Mouse (Mus musculus): ENCODE measurements at regions not wholly inside any gene's neighbourhood (a gene's known extent, or its start where the extent isn't known, plus 50 kb on each side); places are given as distances from the start of the nearest gene placed in this dataset.

DNA sequence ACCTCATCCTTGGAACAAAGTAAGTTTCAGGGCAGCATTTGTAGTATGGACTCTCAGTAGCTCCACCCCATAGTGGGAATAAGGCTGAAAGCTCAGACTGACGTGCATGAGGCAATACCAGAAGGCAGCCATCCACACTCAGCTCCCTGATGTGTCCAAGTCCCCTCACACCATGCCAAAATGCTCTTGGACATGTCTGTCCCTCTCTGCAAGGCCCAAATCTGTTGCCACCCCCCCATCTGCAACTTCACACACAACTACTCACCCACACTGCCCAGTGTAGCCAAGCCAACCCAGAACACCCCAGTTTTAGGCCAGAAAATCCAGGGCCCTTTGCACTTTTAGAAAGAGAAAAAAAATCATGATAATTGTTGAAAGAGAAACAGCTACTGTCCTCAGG is 498.1 kb upstream of the Kdm8 start:
- intact Hi-C loops (cut with DNase I) = no loop called here
- DNase-seq (ENCODE audit: low spot score in 2 of 2) = no peak

- intact Hi-C loops (cut with DNase I) = no loop called here
These were observed 487.1 kb upstream of the Kdm8 start for GRCm38 (mm10) chr7:124957329-124957728.

DNA sequence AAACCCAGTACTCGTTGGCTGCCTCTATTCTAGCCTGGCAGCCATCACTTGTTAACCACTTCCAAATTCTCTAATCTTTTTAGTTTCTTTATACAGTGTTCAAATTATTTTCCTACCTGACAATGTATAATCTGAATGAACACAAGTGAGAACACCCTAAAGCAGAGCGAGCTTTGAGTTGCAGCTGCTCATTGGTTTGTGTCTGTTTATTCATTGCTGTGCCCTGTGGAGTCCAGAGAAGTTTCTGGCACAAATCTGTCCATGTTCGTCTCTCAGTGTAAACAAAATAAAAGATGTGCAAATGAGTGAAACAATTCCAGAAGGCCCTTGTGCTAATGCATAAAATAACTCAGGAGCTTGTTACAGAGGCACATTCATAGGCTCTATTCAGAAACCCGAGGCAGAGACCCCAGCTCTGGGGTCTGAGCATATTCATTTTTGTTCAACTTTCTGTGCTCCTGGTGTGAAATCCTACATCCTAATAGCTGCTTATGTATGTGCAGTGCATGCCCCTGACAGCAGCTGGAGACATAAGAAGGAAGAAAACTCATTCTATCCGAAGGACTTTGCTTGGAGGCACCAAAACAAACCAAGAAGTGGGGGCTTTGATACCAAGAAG is 469.5 kb upstream of the Kdm8 start:
- intact Hi-C loops (cut with DNase I) = no loop called here
- DNase-seq (ENCODE audit: low spot score in 2 of 2) = no peak

More at GRCm38 (mm10) chr7:124957329-124957728, 487.1 kb upstream of the Kdm8 start:
- DNase-seq (ENCODE audit: low spot score in 2 of 2) = peak in 1 of 2 experiments; percentile 13

DNA sequence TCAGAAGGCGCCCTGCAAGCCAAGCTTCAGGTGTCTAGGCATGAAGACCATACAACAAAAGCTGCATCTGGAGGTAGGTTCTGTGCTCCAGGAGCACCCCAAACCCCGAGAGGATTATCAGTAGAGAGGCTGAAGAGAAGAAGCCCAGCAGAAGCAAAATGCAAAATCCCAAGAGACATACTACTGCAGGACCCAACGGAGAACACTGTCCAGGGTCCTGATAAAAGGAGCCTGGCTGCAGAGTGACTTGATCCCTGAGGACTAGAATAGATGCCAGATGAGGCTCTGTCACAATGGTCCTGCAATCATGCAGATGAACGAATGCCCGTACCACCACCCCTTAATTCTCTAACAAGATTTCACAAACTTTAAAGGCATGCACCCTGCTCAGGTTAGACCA is 455.0 kb upstream of the Kdm8 start:
- intact Hi-C loops (cut with DNase I) = no loop called here

DNA sequence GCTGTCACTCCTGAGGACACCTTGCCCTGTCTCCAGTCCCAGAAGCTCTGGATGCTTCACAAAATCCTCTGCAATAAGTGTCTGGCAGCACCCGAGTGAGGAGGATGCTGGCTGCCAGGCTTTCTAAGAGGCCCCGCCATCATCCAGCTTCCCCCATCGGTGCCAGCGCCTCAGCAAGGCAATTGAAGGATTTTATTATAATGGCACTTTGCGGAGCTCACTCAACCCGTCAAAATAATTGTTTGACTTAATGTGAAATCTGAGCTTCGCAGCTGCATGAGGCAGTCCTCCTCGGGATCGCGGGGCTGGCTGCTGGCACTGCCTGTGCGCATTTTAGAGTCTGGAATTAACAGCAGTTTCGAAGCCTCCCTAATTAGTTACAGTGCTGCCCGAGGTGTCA is 453.8 kb upstream of the Kdm8 start:
- peak; percentile 22 to 30 for DNase-seq (ENCODE audit: low spot score in 2 of 2)
- intact Hi-C loops (cut with DNase I) = no loop called here

More for the DNA sequence above, 455.0 kb upstream of the Kdm8 start:
- no peak for DNase-seq (ENCODE audit: low spot score in 2 of 2)

GRCm38 (mm10) chr7:124996538-124996937 is 447.9 kb upstream of the Kdm8 start:
- peak in 1 of 2 experiments; percentile 9 for DNase-seq (ENCODE audit: low spot score in 2 of 2)
- intact Hi-C loops (cut with DNase I) = no loop called here

GRCm38 (mm10) chr7:125000669-125001068 is 443.8 kb upstream of the Kdm8 start:
- no peak for DNase-seq (ENCODE audit: low spot score in 2 of 2)
- intact Hi-C loops (cut with DNase I) = no loop called here

DNA sequence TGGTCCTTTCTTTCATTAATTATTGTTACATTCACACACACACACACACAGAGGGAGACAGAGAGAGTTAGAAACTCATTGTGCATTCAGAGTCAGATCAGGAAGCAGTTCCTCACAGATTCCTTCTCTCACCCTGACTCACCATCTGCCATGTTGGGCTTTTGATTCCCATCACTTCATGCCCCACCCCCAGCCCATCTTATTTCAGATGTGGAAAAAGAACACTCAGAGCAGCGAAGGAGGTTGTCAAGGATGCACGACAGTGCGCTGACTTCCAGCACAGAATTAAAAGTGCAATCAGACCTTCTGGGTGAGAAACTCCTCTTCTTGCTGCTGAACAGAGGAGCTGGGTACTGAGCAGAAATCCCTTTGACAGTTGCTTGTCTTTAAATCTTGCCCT is 438.8 kb upstream of the Kdm8 start:
- DNase-seq (ENCODE audit: low spot score in 2 of 2) = peak; percentile 60 to 83
- intact Hi-C loops (cut with DNase I) = no loop called here

DNA sequence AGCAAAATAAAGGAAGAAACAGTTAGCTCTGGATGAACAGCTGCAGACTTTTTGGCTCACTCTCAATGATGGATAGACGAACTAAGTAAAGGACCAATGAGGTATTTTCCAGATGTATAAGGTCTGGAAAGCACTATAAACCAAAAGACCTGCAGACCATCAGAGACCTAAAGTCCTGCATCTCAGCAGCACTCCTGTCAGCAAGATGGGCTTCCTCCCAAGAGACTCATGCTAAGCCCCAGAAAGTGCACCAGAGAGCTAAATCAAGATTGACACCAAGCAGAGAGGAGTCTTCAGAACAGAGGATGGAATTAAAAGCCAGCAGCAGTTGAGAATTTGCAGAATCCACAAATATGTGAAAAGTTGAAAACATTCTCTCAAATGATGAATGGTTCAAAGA is 425.2 kb upstream of the Kdm8 start:
- intact Hi-C loops (cut with DNase I) = no loop called here
- no peak for DNase-seq (ENCODE audit: low spot score in 2 of 2)

- intact Hi-C loops (cut with DNase I) = no loop called here
- no peak for DNase-seq (ENCODE audit: low spot score in 2 of 2)
These were observed 419.5 kb upstream of the Kdm8 start for GRCm38 (mm10) chr7:125024944-125025343.

- DNase-seq (ENCODE audit: low spot score in 2 of 2) = peak; percentile 3 to 19
- intact Hi-C loops (cut with DNase I) = no loop called here
These were observed 410.7 kb upstream of the Kdm8 start for GRCm38 (mm10) chr7:125033778-125034177.

DNA sequence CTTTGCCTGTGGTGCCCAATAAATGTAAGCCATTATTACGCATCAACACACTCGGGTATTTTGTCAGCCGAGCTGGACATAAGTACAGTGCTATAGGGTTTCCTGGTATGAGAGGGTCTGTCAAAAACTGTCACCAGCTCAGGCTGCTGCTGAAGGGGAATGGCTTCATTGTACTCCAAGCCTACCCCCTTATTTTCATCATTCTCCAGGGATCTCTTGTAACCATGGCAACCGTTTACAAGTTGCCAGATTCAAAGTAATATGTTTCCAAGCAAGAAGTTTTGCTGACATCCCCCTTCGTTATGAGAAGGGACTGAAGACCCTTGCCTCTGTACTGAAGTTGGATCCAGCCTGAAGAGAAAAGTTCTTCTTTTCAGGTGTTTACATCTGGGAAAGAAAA is 410.3 kb upstream of the Kdm8 start:
- no peak for DNase-seq (ENCODE audit: low spot score in 2 of 2)

GRCm38 (mm10) chr7:125036098-125036991 is 408.1 kb upstream of the Kdm8 start:
- intact Hi-C loops (cut with DNase I) = no loop called here
- DNase-seq (ENCODE audit: low spot score in 2 of 2) = no peak

More for the DNA sequence above, 410.3 kb upstream of the Kdm8 start:
- intact Hi-C loops (cut with DNase I) = no loop called here

DNA sequence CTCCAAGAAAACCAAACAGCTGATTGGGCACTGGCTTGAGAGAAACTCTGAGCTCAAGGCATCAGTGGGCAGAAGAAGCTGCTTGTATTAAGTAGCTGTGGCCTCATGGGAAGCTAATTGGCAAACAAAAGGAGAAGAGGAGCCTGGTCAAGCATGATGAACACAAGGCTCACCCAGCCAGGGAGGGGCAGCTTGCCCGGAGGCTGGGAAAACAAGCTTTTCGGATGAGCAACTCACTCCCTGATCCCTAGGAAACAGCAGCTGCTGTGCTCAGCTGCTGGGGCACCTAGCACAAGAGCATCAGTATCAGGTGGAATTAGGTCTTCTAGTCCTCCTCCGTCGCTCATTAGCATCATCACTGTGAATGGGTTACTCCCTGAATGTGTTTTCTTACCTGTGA is 405.6 kb upstream of the Kdm8 start:
- DNase-seq (ENCODE audit: low spot score in 2 of 2) = no peak
- intact Hi-C loops (cut with DNase I) = no loop called here

- intact Hi-C loops (cut with DNase I) = no loop called here
- peak; percentile 8 to 11 for DNase-seq (ENCODE audit: low spot score in 2 of 2)
These were observed 388.4 kb upstream of the Kdm8 start for GRCm38 (mm10) chr7:125055951-125056625.

DNA sequence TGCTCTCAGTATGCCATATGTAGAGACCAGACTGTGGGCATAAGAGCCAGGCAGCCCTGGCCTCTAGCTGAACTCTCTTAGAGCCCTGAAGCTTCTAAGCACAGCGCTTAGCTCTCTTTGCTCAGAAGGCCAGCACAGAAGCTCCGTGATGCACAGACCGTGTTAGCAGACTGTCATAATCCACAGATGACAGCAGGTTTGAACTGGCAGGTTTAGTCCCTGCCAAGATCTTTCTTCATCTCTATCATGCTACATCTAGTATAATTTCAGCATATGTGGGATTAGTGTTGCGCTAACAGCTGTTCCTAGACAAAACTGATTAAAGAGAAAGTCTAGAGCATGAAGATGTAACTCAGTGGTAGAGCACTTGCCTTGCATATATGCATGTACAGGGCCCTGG is 342.0 kb upstream of the Kdm8 start:
- intact Hi-C loops (cut with DNase I) = no loop called here
- DNase-seq (ENCODE audit: low spot score in 2 of 2) = peak in 1 of 2 experiments; percentile 22

- intact Hi-C loops (cut with DNase I) = no loop called here
- DNase-seq (ENCODE audit: low spot score in 2 of 2) = no peak
These were observed 340.5 kb upstream of the Kdm8 start for GRCm38 (mm10) chr7:125104011-125104410.

DNA sequence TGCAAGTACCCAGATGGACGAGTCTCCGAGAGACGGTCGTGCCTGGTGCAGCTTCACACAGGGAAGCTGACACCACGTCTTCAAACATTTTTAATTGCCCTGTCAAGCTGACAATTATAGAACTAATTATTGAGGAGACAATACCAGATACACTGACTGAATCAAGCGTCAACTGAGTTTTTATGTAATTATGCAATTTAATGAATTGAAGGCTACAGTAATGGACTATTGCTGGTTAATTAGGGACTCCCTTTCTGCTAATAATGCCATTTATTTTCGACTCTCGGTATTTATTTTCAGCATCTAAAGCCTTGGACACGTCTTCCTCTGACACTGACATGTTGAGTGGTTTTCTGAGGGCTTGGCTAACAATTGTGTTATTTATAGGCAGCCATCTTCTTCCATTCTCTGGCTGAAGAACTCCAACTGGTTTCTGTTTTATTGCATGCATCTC is 331.6 kb upstream of the Kdm8 start:
- intact Hi-C loops (cut with DNase I) = loop anchor here (10.0 kb wide), 1 partner anchor 282 kb away; no protein-coding TSS in a partner anchor
- no peak for DNase-seq (ENCODE audit: low spot score in 2 of 2)

DNA sequence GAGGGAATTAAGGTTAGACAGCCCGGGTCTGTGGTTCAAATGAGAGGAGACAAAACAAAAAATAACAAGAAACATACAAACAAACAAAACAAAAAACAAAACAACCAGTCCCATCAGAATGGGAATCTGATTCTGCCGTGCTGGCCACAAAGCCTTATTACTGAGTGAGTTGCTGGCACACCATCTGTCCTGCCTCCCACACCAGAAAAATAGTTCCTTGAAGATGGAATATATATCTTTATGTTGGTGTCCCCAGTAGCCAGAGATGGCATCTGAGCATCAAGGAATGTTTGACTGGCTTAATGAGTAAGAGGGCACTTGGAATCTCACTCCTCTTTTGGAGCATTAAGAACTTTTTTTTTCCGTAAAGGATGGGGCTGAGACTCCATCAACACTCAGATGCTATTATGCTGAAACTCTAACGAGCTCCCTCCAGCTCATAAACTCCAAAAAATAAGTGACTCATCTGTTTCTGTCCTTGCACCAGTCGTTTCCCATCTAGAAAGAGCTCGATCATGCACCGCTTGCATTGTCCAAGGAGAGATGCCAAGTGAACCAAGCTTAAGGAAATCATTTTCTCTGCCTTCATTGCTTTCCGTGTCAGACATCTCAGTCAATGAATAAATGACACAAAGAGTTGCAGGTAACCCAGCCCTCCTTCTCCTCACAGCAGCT is 329.0 kb upstream of the Kdm8 start:
- peak in 1 of 2 experiments; percentile 5 for DNase-seq (ENCODE audit: low spot score in 2 of 2)
- intact Hi-C loops (cut with DNase I) = loop anchor here (10.0 kb wide), 1 partner anchor 279 kb away; no protein-coding TSS in a partner anchor
